Mouse (Mus musculus) midbrain, embryonic 16.5 days (tissue): Measurements from ENCODE around the gene Ceacam1. TPM values are rescaled to one million over a fixed set of nuclear protein-coding genes. Genes with fewer than 3 reads are reported as not detected.
"Not testable (repeated sequence)": the region's sequence is repeated elsewhere in the genome, so short reads cannot be mapped to it uniquely, and the experiment has no call there.

Experiments
- ATAC-seq: fragments of 200-750 bp; cut with Nextera tagmentation; 2 replicates; pipeline ENCODE4 v1.8.0; 2017; ENCODE audit warnings: moderate TSS enrichment
- H3K27ac ChIP-seq: fragments of 300-500 bp; sonication (generic); 2 replicates; pipeline ENCODE4 v1.5.1; 2014; ENCODE audit warnings: mild to moderate bottlenecking, low read length, mixed read lengths
- H3K27me3 ChIP-seq: fragments of 300-500 bp; sonication (generic); 2 replicates; pipeline ENCODE4 v1.6.1; 2014; ENCODE audit warnings: low read depth, low read length, mixed read lengths; ENCODE audit not compliant: control insufficient read depth, insufficient read depth
- H3K36me3 ChIP-seq: fragments of 300-500 bp; sonication (generic); 2 replicates; pipeline ENCODE4 v1.6.1; 2014; ENCODE audit warnings: mild to moderate bottlenecking, low read length, moderate library complexity, mixed read lengths; ENCODE audit not compliant: control insufficient read depth, insufficient read depth
- H3K4me1 ChIP-seq: fragments of 300-500 bp; sonication (generic); 2 replicates; pipeline ENCODE4 v1.6.1; 2014; ENCODE audit warnings: mild to moderate bottlenecking, low read length, mixed read lengths; ENCODE audit not compliant: control insufficient read depth, insufficient read depth
- H3K4me2 ChIP-seq: fragments of 300-500 bp; sonication (generic); 2 replicates; pipeline ENCODE4 v1.6.1; 2014; ENCODE audit warnings: mild to moderate bottlenecking, low read length, mixed read lengths
- H3K4me3 ChIP-seq: fragments of 300-500 bp; sonication (generic); 2 replicates; pipeline ENCODE4 v1.5.1; 2014; ENCODE audit warnings: low read depth, mild to moderate bottlenecking, low read length, moderate library complexity, mixed read lengths
- H3K9ac ChIP-seq: fragments of 300-500 bp; sonication (generic); 2 replicates; pipeline ENCODE4 v1.6.1; 2014; ENCODE audit warnings: low read depth, low read length, mixed read lengths
- H3K9me3 ChIP-seq: fragments of 300-500 bp; sonication (generic); replicated peaks from 2 replicates; pipeline ENCODE4 v1.6.1; 2014; ENCODE audit warnings: mild to moderate bottlenecking, low read length, mixed read lengths; ENCODE audit not compliant: control insufficient read depth, poor library complexity, severe bottlenecking
- WGBS: fragments of 180-500 bp; shearing (Covaris S2); extraction: QIAGEN DNeasy Blood & Tissue Kit; methylation state at CpG from one replicate; pipeline ENCODE4 v1.1.7; 2014; 5-methylcytosine and 5-hydroxymethylcytosine counted together
- polyA plus RNA-seq: library from polyadenylated mRNA; unstranded; fragments of >200 nt; fragmentation: Nextera tagmentation; extraction: Ambion mirVana; gene quantifications from 2 replicates; pipeline ENCODE4 v1.2.1, GENCODE M21; 2015

Gene Ceacam1
- polyA plus RNA-seq, 1 experiment from 2014 or later: 0.87 TPM

DNA sequence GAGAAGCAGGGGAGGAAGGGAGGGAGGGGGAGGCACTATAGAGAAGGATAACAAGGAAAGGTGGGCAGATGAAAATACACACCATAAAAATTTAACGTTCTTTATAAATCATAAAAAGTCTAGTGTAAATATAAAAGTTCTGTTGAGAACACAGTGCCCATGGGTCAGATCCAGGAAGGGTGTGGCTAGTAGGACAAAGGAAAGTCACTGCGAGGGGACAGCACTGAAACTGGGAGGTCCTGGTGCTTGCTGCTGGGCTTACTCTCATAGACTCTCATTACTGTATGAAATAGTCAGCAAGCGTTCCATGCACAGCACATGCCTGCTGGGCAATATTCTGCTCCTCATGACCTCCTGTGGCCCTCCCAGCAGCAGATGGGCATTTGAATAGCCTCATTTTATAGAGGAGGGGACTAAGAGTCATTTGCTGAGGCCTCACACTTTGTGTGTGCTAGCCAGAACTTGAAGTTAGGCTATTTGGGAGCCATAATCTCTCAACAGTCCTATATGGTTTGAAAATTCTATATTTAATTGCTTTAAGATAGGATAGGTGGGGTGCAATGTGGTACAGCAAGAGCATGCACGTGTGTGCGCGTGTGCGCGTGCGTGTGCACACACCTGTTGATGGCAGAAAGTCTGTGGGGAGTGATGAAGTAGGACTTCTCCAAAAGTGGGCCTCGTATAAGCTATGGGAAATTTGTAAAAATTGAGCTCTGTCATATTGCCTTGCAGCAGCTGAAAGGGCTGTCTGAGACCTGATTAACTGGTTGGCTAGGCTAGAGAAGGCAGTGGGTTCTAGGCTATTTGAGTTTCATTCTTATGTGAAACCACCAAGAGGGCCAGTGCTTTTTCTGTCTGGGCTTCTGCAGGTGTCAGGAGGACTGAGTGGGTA, 42.5 kb downstream of the Ceacam1 start:
- Histone ChIP-seq H3K36me3 (no peaks in the 10 kb centered on the region), H3K9ac (no peak overlapping the region), H3K27ac (no peak overlapping the region), H3K4me1 (0 out of 2 replicates have a peak, but pooled peaks cover 2% of the 10 kb centered on the region), H3K9me3 (no peaks in the 10 kb centered on the region), H3K27me3 (no peaks in the 10 kb centered on the region), H3K4me2 (no peak overlapping the region), H3K4me3 (no peak overlapping the region)
- ATAC-seq: no peak
- 87% methylated on average over 10 of the region's 10 CpGs for WGBS

DNA sequence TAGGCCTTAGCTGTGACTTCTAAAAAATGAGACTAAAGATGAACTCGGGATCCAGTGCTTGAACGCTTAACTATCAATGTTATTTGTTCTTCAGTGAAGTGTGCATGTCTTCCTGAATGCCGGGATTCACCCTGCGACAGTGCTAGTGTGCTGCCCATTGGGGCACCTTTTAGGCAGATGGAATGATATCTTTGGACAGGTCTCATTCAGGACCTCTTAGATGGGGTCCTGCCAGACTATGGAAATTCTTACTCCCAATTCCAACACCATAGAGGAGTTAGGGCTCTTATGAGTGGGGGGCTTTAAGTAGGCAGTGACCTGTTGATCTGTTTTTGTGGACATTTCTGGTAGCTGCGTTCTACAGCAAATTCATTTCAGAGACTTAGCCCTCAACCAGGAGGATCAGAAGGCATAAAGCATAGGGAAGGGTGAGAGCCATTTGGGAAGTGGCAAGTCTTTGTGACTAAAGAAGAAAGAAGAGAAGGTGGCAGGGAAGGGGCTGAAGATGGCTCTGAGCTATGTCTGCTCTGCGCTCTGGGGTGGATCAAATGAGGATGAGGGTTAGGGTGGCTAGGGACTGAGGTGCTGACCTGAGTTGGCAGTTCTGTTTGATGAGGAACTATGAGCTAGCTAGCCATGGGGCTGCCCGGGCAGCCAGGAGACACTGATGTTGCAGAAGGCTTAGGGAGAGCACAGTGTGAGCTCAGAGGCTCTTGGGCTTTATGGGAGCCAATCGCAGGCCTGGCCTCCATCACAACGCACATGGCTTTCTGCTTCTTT, 43.4 kb downstream of the Ceacam1 start:
- 92% methylated on average over 9 of the region's 9 CpGs for WGBS
- Histone ChIP-seq H3K36me3 (no peaks in the 10 kb centered on the region), H3K4me1 (0 out of 2 replicates have a peak, but pooled peaks cover 2% of the 10 kb centered on the region), H3K9me3 (no peaks in the 10 kb centered on the region), H3K27me3 (no peaks in the 10 kb centered on the region), H3K9ac (no peak overlapping the region), H3K4me2 (no peak overlapping the region), H3K4me3 (no peak overlapping the region), H3K27ac (no peak overlapping the region)
- no peak for ATAC-seq

DNA sequence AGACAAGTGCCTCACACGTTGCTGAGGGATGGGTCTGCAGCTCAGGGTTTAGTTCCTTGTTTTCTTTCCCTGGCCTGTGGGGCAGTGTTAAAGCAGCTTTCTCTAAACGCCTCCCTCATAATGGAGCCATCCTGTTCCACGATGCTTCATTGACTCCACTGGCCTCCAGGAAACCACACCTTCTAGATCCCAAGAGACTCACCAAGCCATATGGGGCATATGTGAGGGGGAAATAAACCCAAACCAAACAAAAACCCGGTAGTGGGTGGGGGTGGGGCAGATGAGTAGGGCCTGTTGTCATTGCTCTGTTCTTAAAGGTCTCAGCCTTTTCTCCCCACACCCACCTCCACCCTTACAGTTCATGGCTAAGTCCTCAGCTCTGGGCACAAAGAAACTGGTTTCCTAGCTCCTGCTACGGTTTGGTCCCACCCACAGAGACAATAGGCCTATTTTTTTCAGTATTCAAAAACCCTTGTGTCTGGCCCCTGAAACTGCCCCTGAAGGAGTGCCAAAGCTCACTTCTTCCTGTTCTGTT, 44.3 kb downstream of the Ceacam1 start:
- no peak overlapping the region for H3K27ac ChIP-seq
- WGBS: 15% methylated on average over 5 of the region's 5 CpGs

DNA sequence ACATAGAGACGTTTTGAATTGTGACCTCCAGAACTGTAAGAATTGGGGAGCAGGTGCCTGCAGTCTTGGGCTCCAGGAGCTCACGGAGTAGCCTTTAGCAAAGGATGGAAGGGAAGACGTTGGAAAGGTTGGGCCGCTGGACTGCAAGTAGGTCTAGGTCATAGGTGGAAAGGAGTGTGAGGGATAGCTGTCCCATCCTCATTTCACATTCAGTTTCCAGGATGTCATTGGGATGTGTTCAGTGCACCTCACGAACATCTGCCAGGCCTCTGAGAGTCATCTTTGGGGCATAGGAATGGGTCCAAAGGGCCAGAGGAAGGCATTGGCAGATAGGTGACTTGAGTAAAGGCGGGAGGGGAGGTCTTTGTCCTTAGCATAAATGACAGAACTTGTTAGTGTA, 45.0 kb downstream of the Ceacam1 start:
- 91% methylated on average over 6 of the region's 6 CpGs for WGBS

More for the DNA sequence above, 44.3 kb downstream of the Ceacam1 start:
- H3K9me3 ChIP-seq: no peaks in the 10 kb centered on the region
- H3K4me3 ChIP-seq: no peak overlapping the region
- H3K4me2 ChIP-seq: no peak overlapping the region
- no peaks in the 10 kb centered on the region for H3K36me3 ChIP-seq
- H3K4me1 ChIP-seq: 0 out of 2 replicates have a peak, but pooled peaks cover 2% of the 10 kb centered on the region
- H3K27me3 ChIP-seq: no peaks in the 10 kb centered on the region
- no peak overlapping the region for H3K9ac ChIP-seq
- no peak for ATAC-seq

DNA sequence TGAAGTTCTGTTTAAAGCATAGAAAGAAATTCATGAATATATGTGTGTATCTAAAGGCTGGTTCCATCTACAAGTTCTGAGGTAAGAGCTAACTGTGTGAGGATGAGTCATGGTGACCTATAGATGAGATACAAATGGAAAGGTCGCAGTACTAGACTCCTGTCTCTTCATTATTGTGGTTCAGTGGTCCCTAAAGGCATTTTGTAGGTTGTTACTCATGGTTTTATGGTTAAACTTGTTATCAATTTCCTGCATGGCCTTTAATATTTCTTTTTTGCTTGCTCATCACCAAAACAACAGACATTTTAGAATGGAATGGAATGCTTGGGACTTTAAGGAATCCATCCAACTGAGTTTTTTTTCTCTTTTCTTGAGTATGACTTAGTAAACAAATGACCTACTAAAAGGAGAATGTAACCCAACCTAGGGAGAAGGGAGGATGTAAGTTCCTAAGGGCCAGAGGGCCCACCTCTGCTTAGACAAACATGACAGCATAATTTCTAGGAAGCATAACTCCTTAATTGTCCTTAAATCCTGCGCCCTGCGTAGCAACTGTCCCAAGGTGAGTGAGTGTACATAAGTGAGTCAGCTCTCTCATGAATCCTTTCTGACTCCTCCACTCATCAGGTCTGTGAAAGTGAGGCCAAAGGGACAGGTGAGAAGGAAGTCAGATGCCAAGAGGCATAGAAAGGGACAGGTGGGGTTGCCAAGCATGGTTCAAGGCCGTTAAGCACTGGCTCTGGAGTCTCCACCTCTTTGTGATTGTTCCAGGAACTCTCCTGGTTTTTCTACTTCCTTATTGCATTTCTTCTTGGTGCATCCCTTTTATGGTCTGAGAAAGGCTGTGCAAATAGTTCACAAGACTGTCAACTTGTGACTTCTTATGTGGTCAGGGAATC, 47.3 kb downstream of the Ceacam1 start:
- 0 out of 2 replicates have a peak, but pooled peaks cover 2% of the 10 kb centered on the region for H3K4me1 ChIP-seq
- no peaks in the 10 kb centered on the region for H3K36me3 ChIP-seq
- no peaks in the 10 kb centered on the region for H3K27me3 ChIP-seq
- ATAC-seq: no peak
- no peak overlapping the region for H3K4me2 ChIP-seq
- WGBS: 92% methylated on average over 4 of the region's 4 CpGs
- H3K9me3 ChIP-seq: no peaks in the 10 kb centered on the region
- no peak overlapping the region for H3K4me3 ChIP-seq
- H3K27ac ChIP-seq: no peak overlapping the region
- no peak overlapping the region for H3K9ac ChIP-seq

More for the DNA sequence above, 45.0 kb downstream of the Ceacam1 start:
- no peaks in the 10 kb centered on the region for H3K9me3 ChIP-seq
- ATAC-seq: no peak
- no peak overlapping the region for H3K4me3 ChIP-seq
- no peaks in the 10 kb centered on the region for H3K36me3 ChIP-seq
- H3K27me3 ChIP-seq: no peaks in the 10 kb centered on the region
- H3K4me1 ChIP-seq: 0 out of 2 replicates have a peak, but pooled peaks cover 2% of the 10 kb centered on the region
- no peak overlapping the region for H3K4me2 ChIP-seq
- no peak overlapping the region for H3K9ac ChIP-seq
- H3K27ac ChIP-seq: no peak overlapping the region

DNA sequence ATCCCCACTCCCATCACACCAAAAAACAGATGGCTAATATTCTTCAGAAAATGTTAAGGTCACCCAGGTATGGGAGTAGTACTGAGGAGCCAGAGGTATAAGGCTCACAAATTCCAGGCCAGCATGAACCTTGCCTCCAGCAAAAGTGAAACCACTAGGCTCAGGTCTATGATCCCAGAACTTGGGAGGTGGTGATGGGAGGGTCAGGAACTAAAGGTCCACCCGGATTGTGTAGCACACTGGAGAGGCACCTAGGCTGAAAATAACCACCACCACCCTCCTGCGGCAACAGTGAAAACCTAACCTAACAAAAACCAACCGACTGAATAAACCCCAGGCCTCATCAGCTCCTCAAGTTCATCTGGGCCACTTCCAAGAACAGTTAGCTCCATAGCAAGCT, 49.1 kb downstream of the Ceacam1 start:
- no peaks in the 10 kb centered on the region for H3K36me3 ChIP-seq
- 87% methylated on average over 3 of the region's 3 CpGs for WGBS
- no peak overlapping the region for H3K4me2 ChIP-seq
- no peak overlapping the region for H3K27ac ChIP-seq
- no peaks in the 10 kb centered on the region for H3K27me3 ChIP-seq
- H3K4me1 ChIP-seq: 0 out of 2 replicates have a peak, but pooled peaks cover 2% of the 10 kb centered on the region
- no peak overlapping the region for H3K9ac ChIP-seq
- no peak for ATAC-seq
- H3K4me3 ChIP-seq: no peak overlapping the region
- no peaks in the 10 kb centered on the region for H3K9me3 ChIP-seq

DNA sequence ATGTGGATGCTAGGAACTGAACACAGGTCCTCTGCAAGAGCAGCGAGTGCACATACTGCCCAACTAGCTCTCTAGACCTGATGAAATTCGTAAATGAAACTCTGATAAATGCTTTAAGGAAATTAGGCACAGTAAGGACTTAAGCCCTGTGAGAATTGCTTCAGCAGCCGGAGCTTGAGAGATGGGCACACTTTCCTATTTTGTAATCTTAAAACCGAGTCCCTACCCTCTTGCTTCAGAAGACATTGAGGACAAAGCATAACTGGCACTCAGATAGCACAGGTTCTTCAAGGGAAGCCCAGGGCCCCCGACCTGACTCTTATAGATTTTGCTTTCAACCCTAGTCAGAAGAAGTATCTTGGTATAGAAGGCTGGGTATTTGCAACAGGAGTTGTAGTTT, 50.3 kb downstream of the Ceacam1 start:
- 80% methylated on average over 5 of the region's 5 CpGs for WGBS
- H3K36me3 ChIP-seq: no peaks in the 10 kb centered on the region
- no peak for ATAC-seq
- H3K4me2 ChIP-seq: no peak overlapping the region
- H3K27ac ChIP-seq: no peak overlapping the region
- H3K27me3 ChIP-seq: no peaks in the 10 kb centered on the region
- no peak overlapping the region for H3K9ac ChIP-seq
- H3K4me1 ChIP-seq: no peaks in the 10 kb centered on the region
- H3K9me3 ChIP-seq: no peaks in the 10 kb centered on the region
- no peak overlapping the region for H3K4me3 ChIP-seq

DNA sequence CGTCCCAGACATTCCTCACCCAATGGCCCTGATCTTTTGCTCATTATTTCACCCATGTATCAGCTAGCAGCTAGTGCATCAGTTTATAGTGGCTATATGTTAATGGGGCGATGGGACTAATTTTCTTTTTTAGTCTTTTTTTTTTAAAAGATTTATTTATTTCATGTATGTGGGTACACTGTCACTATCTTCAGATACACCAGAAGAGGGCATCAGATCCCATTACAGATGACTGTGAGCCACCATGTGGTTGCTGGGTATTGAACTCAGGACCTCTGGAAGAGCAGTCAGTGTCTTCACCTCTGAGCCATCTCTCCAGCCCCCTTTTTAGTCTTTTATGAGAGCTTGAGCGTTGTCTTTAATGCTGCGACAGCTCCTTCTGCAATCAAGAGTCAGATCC, 51.0 kb downstream of the Ceacam1 start:
- WGBS: 87% methylated on average over 4 of the region's 4 CpGs
- H3K27me3 ChIP-seq, H3K36me3 ChIP-seq, H3K27ac ChIP-seq, H3K4me1 ChIP-seq, H3K4me2 ChIP-seq, ATAC-seq, H3K9ac ChIP-seq, H3K4me3 ChIP-seq, H3K9me3 ChIP-seq: not testable (repeated sequence)
